Mouse (Mus musculus): ENCODE measurements at regions not wholly inside any gene's neighbourhood (a gene's known extent, or its start where the extent isn't known, plus 50 kb on each side); places are given as distances from the start of the nearest gene placed in this dataset.

GRCm38 (mm10) chr10:9061979-9062378 is 176.1 kb upstream of the Sash1 start:
- DNase-seq = no peak

- no peak for DNase-seq
These were observed 169.4 kb upstream of the Sash1 start for GRCm38 (mm10) chr10:9055274-9055673.

- DNase-seq = no peak
These were observed 167.5 kb upstream of the Sash1 start for GRCm38 (mm10) chr10:9053371-9053770.

- DNase-seq = no peak
These were observed 161.5 kb upstream of the Sash1 start for GRCm38 (mm10) chr10:9047341-9047740.

GRCm38 (mm10) chr10:9044746-9045370 is 159.0 kb upstream of the Sash1 start:
- DNase-seq = no peak

DNA sequence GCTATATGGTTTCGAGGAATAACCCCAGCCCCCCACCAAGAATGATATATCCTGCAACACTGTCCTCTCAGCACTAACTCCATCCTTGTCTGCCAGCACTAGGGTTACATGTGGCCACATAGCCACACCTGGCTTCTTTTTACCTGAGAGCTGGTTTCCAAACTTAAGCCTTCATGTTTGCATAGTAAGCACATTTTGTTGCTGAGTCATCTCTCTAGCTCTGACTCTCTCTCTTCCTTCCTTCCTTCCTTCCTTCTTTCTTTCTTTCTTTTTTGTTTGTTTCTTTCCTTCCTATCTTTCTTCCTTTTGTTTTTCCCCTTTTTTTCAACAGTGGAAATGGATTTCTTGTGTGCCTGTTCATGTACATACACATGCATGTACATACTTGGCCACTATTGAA is 157.6 kb upstream of the Sash1 start:
- DNase-seq = no peak

- no peak for DNase-seq
These were observed 144.6 kb upstream of the Sash1 start for GRCm38 (mm10) chr10:9030486-9030885.

GRCm38 (mm10) chr10:9029506-9029905 is 143.6 kb upstream of the Sash1 start:
- no peak for DNase-seq

GRCm38 (mm10) chr10:9027070-9027807 is 141.4 kb upstream of the Sash1 start:
- no peak for DNase-seq

DNA sequence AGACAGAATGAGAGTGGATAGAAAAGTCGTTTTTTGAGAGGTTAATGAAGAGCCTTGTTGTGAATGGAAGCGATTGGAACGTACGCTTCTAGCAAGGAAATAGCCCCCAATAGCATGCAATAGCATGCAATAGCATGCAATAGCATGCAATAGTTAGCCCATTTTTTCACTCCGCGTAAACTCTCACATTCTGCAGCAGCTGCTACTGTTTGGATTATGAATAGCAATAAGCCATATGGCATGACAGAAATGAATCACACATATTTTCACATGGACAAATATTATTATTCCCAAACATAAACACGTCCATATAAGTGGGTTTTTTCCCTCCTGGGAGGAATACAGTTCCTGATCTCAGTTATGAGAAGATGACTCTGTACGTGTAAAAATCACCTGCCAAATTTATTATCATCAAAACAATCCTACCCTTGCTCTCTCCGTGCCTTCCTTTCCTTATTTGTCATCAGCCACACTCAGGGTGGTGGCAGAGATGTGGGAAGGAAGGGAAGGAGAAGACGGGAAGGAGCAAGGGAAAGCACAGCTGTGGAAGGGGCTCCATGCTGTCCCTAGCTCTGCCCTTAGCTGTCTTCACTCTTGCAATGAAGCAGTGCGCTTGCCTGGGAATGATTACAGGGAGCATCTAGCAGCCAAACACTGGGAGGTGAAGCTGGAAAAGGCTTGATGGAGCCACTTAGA is 129.1 kb upstream of the Sash1 start:
- DNase-seq = peak; percentile 14

GRCm38 (mm10) chr10:9013549-9013925 is 127.7 kb upstream of the Sash1 start:
- no peak for DNase-seq

- DNase-seq = peak; percentile 87
These were observed 127.1 kb upstream of the Sash1 start for GRCm38 (mm10) chr10:9012829-9013548.

DNA sequence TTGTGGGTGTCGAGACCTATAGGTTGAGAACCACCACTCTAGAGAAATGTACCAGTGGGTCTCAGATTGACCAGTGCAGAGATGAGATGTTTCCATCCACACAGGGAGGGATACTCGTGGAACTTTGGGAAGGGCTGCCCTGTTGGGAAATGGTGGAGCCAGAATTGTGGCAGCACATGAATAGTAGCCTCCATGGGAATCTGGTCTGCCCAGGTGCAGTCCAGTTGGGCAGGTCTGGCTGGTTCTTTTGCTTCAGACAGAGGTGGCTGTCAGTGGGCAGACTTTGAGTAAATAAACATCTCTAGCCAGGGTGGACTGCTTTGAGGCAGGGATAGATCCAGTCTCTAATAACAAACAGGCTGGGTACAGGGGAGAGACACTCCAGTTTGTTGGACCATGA is 126.0 kb upstream of the Sash1 start:
- no peak for DNase-seq

DNA sequence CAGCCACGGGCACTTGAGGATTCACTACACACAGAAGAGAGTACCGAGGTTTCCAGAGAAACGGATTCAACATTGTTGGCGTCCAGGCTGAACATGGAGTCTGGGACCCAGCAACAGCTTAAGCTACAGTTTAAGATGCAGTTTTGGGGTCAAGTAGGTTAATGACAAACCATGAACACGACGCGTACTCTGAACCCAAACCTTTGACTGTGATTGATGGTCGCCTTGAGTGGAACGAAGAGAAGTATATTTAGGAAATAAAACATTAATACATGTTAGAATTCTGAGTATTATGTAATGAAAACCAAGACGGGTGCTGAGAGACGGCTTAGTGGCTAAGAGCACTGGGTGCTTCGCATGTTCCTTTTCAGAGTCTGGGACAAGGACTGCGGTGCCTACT is 124.3 kb upstream of the Sash1 start:
- no peak for DNase-seq

- no peak for DNase-seq
These were observed 119.5 kb upstream of the Sash1 start for GRCm38 (mm10) chr10:9005140-9005909.

GRCm38 (mm10) chr10:9002261-9002660 is 116.4 kb upstream of the Sash1 start:
- no peak for DNase-seq

GRCm38 (mm10) chr10:8998758-8999398 is 113.0 kb upstream of the Sash1 start:
- DNase-seq = peak; percentile 13

DNA sequence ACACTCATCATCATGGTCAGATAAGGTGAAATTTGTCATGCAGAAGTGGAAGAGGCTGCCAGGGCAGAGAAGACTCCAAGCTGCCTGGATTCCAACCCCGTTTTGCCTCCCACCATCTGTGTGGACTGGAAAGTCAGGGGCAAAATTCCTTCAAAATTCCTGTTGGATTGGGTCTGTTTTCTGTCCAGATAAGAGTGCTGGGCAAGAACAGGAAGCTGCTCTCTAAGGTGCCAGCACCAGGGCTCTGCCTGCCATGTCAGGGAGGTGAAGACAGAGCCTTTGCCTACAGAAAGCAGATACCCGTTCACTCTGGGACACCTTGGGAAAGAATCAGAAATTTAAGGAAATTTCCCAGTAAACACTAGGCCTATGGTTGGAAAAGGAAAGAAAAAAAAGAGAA is 112.5 kb upstream of the Sash1 start:
- DNase-seq = no peak

GRCm38 (mm10) chr10:8995097-8995496 is 109.2 kb upstream of the Sash1 start:
- DNase-seq = peak; percentile 32

- no peak for DNase-seq
These were observed 100.5 kb upstream of the Sash1 start for GRCm38 (mm10) chr10:8986339-8986738.

DNA sequence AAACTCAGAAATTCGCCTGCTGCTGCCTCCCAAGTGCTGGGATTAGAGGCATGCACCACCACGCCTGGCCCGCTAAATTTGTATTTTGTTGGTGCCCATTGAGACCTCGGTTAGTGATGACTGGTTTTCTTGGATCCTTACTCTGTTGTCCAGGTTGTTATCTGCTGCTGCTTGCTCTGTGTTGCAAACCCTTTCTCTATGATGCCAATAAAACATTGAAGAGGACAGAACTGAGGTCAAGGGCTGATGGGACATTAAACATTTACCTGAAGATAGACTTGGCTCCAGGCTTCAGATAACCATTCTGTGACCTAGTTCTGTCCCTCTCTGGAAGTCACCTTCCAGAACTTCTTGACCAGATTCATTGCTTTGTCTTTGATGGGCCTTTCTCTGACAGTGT is 97.5 kb upstream of the Sash1 start:
- DNase-seq = no peak

DNA sequence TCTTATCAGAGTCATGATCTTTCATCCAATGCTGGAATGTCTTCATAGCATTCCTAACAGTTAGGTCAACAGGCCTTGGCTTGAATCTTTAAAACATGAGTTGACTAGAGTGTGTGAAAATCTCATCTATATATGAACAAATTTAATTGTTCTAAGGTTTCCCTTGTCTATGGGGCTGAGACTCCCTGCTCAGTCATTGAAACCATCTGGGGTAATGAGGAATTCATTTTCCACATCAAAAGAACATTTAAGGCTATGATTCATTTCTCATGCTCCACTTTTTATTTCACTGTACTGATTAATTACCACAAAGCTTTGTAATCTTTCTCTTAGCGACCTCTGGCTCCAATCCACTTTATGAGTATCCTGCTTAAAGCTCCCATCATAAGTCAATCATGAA is 94.7 kb upstream of the Sash1 start:
- no peak for DNase-seq
